Mouse (Mus musculus): ENCODE data around the gene Trpv6. TPM values are rescaled to one million over a fixed set of nuclear protein-coding genes. Genes with fewer than 3 reads are reported as not detected.

Trpv6 gene
- total RNA-seq (2021): not detected
- polyA plus RNA-seq (2012; rRNA removed): not detected in 2 replicates
- long read RNA-seq: 0 reads

DNA sequence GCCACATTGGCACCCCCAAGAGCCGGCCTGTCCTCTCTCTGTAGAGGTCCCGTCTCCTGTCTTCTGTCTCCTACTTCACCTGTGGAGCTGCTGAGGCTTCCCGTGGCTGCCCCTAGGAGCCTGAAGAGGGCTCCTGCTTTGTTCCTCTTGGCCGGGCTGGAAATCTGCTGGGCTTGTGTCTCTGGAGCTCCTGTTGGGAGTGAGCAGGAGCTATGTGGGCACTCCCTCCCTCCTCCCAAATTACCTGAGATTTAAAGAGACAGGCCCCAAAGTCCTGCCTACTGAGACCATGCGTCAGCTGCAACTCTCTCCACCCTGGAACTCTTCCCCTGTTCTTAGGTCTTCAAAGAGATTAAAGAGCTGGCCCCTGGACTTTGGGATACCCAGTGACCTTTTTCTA, at the start of gene Trpv6:
TSS of gene Trpv6 (minus strand) at position 228 of the 400 bp plus-strand sequence.
- H3K36me3 ChIP-seq (ENCODE audit: control insufficient read depth, insufficient read depth, low read length): no peaks in the 10 kb centered on the region
- DNase-seq: no peak
- H3K79me2 ChIP-seq (replicated peaks; ENCODE audit: control insufficient read depth, insufficient read depth, low read length): no peaks in the 10 kb centered on the region
- TF ChIP-seq CTCF (IDR thresholded peaks at IDR 0.05) (no peak), EP300 (IDR thresholded peaks at IDR 0.05; ENCODE audit: insufficient read depth, low read depth, low read length) (no peak), POLR2A (IDR thresholded peaks at IDR 0.05; ENCODE audit: insufficient read depth, low read depth, low read length) (no peak)
- H3K4me3 ChIP-seq: no peak within 1 kb of the TSS
- H3K27me3 ChIP-seq (ENCODE audit: control insufficient read depth, insufficient read depth, low read length): no peaks in the 10 kb centered on the region
- H3K27ac ChIP-seq: no peak within 1 kb of the TSS
- no peak within 1 kb of the TSS for H3K9ac ChIP-seq (ENCODE audit: low read depth, low read length)
- H3K4me1 ChIP-seq (ENCODE audit: control insufficient read depth, insufficient read depth, low read length): no peaks in the 10 kb centered on the region
- WGBS: 15% methylated on average over 5 of the region's 5 CpGs
- intact Hi-C loops (cut with DNase I): no loop called here

DNA sequence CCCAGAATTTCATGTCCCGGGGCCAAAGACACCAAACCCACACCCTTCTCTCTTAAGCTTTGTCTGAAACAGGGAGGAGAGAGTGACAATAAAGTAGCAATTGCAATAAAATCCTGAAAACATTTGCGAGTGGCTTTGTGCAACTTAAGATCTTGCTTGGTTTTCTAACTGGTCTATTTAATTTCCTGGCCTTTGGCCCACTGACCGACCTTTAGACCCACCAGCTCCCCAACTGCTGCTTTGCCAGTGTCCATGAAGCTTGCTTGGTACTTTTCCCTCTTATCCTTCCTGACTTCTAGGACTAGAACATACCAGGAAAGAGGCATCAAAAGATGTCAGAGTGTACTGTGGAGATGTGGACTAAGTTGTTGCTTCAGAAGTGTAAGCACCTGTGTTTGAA, 49.4 kb upstream of the Trpv6 start:
- H3K27me3 ChIP-seq (ENCODE audit: control insufficient read depth, insufficient read depth, low read length): no peaks in the 10 kb centered on the region
- no peak overlapping the region for H3K9ac ChIP-seq (ENCODE audit: low read depth, low read length)
- no peaks in the 10 kb centered on the region for H3K4me1 ChIP-seq (ENCODE audit: control insufficient read depth, insufficient read depth, low read length)
- H3K27ac ChIP-seq: no peak overlapping the region
- no peak for TF ChIP-seq EP300 (IDR thresholded peaks at IDR 0.05; ENCODE audit: insufficient read depth, low read depth, low read length)
- TF ChIP-seq POLR2A (IDR thresholded peaks at IDR 0.05; ENCODE audit: insufficient read depth, low read depth, low read length): no peak
- TF ChIP-seq CTCF (IDR thresholded peaks at IDR 0.05): no peak
- H3K4me3 ChIP-seq: no peak overlapping the region
- no peak for DNase-seq
- H3K36me3 ChIP-seq (ENCODE audit: control insufficient read depth, insufficient read depth, low read length): no peaks in the 10 kb centered on the region
- no peaks in the 10 kb centered on the region for H3K79me2 ChIP-seq (replicated peaks; ENCODE audit: control insufficient read depth, insufficient read depth, low read length)
- intact Hi-C loops (cut with DNase I): no loop called here
- 67% methylated on average over 3 of the region's 3 CpGs for WGBS

DNA sequence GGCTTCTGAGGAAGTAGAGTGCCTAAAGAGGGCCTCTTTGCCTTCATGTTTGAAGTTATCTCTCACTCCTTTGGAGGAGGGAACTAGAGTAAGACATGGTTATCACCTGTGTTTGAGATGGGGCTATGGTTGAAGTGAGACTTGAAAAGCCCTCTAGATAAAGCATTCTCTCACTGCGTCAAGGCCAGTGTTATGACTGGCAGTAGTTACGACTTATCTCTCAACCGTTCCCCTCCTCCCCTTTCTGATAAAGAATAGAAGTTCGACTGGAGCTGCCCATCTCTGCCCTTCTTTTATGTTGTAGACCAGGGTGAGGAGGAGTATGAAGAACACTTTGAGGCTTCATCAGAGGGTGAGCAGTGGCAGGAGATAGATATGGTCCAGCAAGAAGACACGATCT, 48.7 kb upstream of the Trpv6 start:
- TF ChIP-seq POLR2A (IDR thresholded peaks at IDR 0.05; ENCODE audit: insufficient read depth, low read depth, low read length) (no peak), EP300 (IDR thresholded peaks at IDR 0.05; ENCODE audit: insufficient read depth, low read depth, low read length) (no peak), CTCF (IDR thresholded peaks at IDR 0.05) (no peak)
- WGBS: 40% methylated on average over 5 of the region's 5 CpGs
- Histone ChIP-seq H3K9ac (ENCODE audit: low read depth, low read length) (no peak overlapping the region), H3K4me3 (no peak overlapping the region), H3K36me3 (ENCODE audit: control insufficient read depth, insufficient read depth, low read length) (no peaks in the 10 kb centered on the region), H3K27me3 (ENCODE audit: control insufficient read depth, insufficient read depth, low read length) (no peaks in the 10 kb centered on the region), H3K4me1 (ENCODE audit: control insufficient read depth, insufficient read depth, low read length) (no peaks in the 10 kb centered on the region), H3K79me2 (replicated peaks; ENCODE audit: control insufficient read depth, insufficient read depth, low read length) (no peaks in the 10 kb centered on the region), H3K27ac (no peak overlapping the region)
- intact Hi-C loops (cut with DNase I): no loop called here
- DNase-seq: no peak

- no peak for DNase-seq
- TF ChIP-seq CTCF (IDR thresholded peaks at IDR 0.05): no peak
- no peaks in the 10 kb centered on the region for H3K4me1 ChIP-seq (ENCODE audit: control insufficient read depth, insufficient read depth, low read length)
- no peak within 1 kb of the TSS for H3K27ac ChIP-seq
- no peaks in the 10 kb centered on the region for H3K27me3 ChIP-seq (ENCODE audit: control insufficient read depth, insufficient read depth, low read length)
- H3K9ac ChIP-seq (ENCODE audit: low read depth, low read length): no peak within 1 kb of the TSS
- no peaks in the 10 kb centered on the region for H3K79me2 ChIP-seq (replicated peaks; ENCODE audit: control insufficient read depth, insufficient read depth, low read length)
- H3K4me3 ChIP-seq: no peak within 1 kb of the TSS
- WGBS: 59% methylated on average over 2 of the region's 2 CpGs
- H3K36me3 ChIP-seq (ENCODE audit: control insufficient read depth, insufficient read depth, low read length): no peaks in the 10 kb centered on the region
- intact Hi-C loops (cut with DNase I): no loop called here
These were observed 47.9 kb upstream of the Trpv6 start, which contains the start of gene Llcfc1 for GRCm38 (mm10) chr6:41684131-41684530. TSS of gene Llcfc1 (plus strand) at chr6:41684431.

- no peak for DNase-seq
- H3K36me3 ChIP-seq (ENCODE audit: control insufficient read depth, insufficient read depth, low read length): no peaks in the 10 kb centered on the region
- WGBS: 78% methylated on average over 5 of the region's 5 CpGs
- H3K79me2 ChIP-seq (replicated peaks; ENCODE audit: control insufficient read depth, insufficient read depth, low read length): no peaks in the 10 kb centered on the region
- H3K27me3 ChIP-seq (ENCODE audit: control insufficient read depth, insufficient read depth, low read length): no peaks in the 10 kb centered on the region
- no peak overlapping the region for H3K9ac ChIP-seq (ENCODE audit: low read depth, low read length)
- H3K27ac ChIP-seq: no peak overlapping the region
- no peak overlapping the region for H3K4me3 ChIP-seq
- intact Hi-C loops (cut with DNase I): no loop called here
- TF ChIP-seq EP300 (IDR thresholded peaks at IDR 0.05; ENCODE audit: insufficient read depth, low read depth, low read length) (no peak), CTCF (IDR thresholded peaks at IDR 0.05) (no peak), POLR2A (IDR thresholded peaks at IDR 0.05; ENCODE audit: insufficient read depth, low read depth, low read length) (no peak)
- no peaks in the 10 kb centered on the region for H3K4me1 ChIP-seq (ENCODE audit: control insufficient read depth, insufficient read depth, low read length)
These were observed 45.5 kb upstream of the Trpv6 start for GRCm38 (mm10) chr6:41681656-41682055.

GRCm38 (mm10) chr6:41680669-41681068, 44.5 kb upstream of the Trpv6 start, which contains the start of gene Trpv5:
TSS of gene Trpv5 (minus strand) at chr6:41680769.
- no peak within 1 kb of the TSS for H3K9ac ChIP-seq (ENCODE audit: low read depth, low read length)
- H3K27me3 ChIP-seq (ENCODE audit: control insufficient read depth, insufficient read depth, low read length): no peaks in the 10 kb centered on the region
- TF ChIP-seq POLR2A (IDR thresholded peaks at IDR 0.05; ENCODE audit: insufficient read depth, low read depth, low read length): no peak
- no peak for TF ChIP-seq CTCF (IDR thresholded peaks at IDR 0.05)
- TF ChIP-seq EP300 (IDR thresholded peaks at IDR 0.05; ENCODE audit: insufficient read depth, low read depth, low read length): no peak
- intact Hi-C loops (cut with DNase I): no loop called here
- no peak for DNase-seq
- no peaks in the 10 kb centered on the region for H3K79me2 ChIP-seq (replicated peaks; ENCODE audit: control insufficient read depth, insufficient read depth, low read length)
- no peak within 1 kb of the TSS for H3K27ac ChIP-seq
- H3K4me3 ChIP-seq: no peak within 1 kb of the TSS
- no peaks in the 10 kb centered on the region for H3K36me3 ChIP-seq (ENCODE audit: control insufficient read depth, insufficient read depth, low read length)
- no peaks in the 10 kb centered on the region for H3K4me1 ChIP-seq (ENCODE audit: control insufficient read depth, insufficient read depth, low read length)
- 55% methylated on average over 1 of the region's 1 CpGs for WGBS
